In genomic region chr4:88406887-88407696, GRCm38 (mm10) we compare ENCODE assay signal across 8 mouse cellular contexts. TPM values are rescaled to one million over a fixed set of nuclear protein-coding genes. Genes with fewer than 3 reads are reported as not detected.
DNase-seq lines count a peak whose midpoint lies in the region; ATAC-seq lines count a peak whose summit lies in the region.

No protein-coding gene starts in this region.

- WGBS in forebrain, embryonic 11.5 days = 78% methylated on average over 4 of the region's 4 CpGs
- 48% methylated on average over 4 of the region's 4 CpGs for WGBS in hindbrain, embryonic 16.5 days

- peak; percentile 49 for DNase-seq in Muller cell, postnatal 12 days (ENCODE audit: inconsistent ontology term)
- peak; percentile 46 for DNase-seq in adrenal gland, postnatal 25 days
- peak; percentile 52 for DNase-seq in forebrain, embryonic 11.5 days (ENCODE audit: low spot score)
- peak; percentile 34 to 49 for DNase-seq in lung, postnatal 4 days
- peak; percentile 66 for DNase-seq in ovary, postnatal 36 days (ENCODE audit: low spot score)
- no peak for DNase-seq in thymus, postnatal 0 days (ENCODE audit: low spot score)
- DNase-seq in thymus, postnatal 14 days = no peak

- H3K9me3 ChIP-seq in forebrain, embryonic 11.5 days (ENCODE audit: control insufficient read depth, low read length) = no peaks in the 10 kb centered on the region
- H3K9me3 ChIP-seq in hindbrain, embryonic 16.5 days (ENCODE audit: control insufficient read depth, low read length) = no peaks in the 10 kb centered on the region

- no peak overlapping the region for H3K4me2 ChIP-seq in forebrain, embryonic 11.5 days (ENCODE audit: low read depth, low read length, severe bottlenecking)
- no peak overlapping the region for H3K4me2 ChIP-seq in hindbrain, embryonic 16.5 days (ENCODE audit: low read length)

- ATAC-seq in forebrain, embryonic 11.5 days (replicated peaks; ENCODE audit: low FRiP score) = peak; percentile 78
- ATAC-seq in hindbrain, embryonic 16.5 days = peak; percentile 99

- H3K27ac ChIP-seq in forebrain, embryonic 11.5 days (ENCODE audit: low read depth, low read length) = no peak overlapping the region
- H3K27ac ChIP-seq in hindbrain, embryonic 16.5 days (ENCODE audit: low read depth, low read length) = peak overlapping the region; percentile 56

- no peaks in the 10 kb centered on the region for H3K27me3 ChIP-seq in forebrain, embryonic 11.5 days (ENCODE audit: control insufficient read depth, insufficient read depth, low read length)
- H3K27me3 ChIP-seq in hindbrain, embryonic 16.5 days (replicated peaks; ENCODE audit: control insufficient read depth, insufficient read depth, low read length) = no peaks in the 10 kb centered on the region

- no peaks in the 10 kb centered on the region for H3K36me3 ChIP-seq in forebrain, embryonic 11.5 days (ENCODE audit: control insufficient read depth, insufficient read depth, low read length)
- H3K36me3 ChIP-seq in hindbrain, embryonic 16.5 days (ENCODE audit: control insufficient read depth, insufficient read depth, low read length) = peaks cover 4% of the 10 kb centered on the region; the same call in 1 of the 2 replicates

- no peak overlapping the region for H3K9ac ChIP-seq in forebrain, embryonic 11.5 days (ENCODE audit: low read length)
- no peak overlapping the region for H3K9ac ChIP-seq in hindbrain, embryonic 16.5 days (ENCODE audit: low read depth, low read length)

- no peaks in the 10 kb centered on the region for H3K4me1 ChIP-seq in forebrain, embryonic 11.5 days (replicated peaks; ENCODE audit: control insufficient read depth, insufficient read depth, low read length)
- peaks cover 6% of the 10 kb centered on the region for H3K4me1 ChIP-seq in hindbrain, embryonic 16.5 days (ENCODE audit: control insufficient read depth, insufficient read depth, low read depth, low read length)

- no peak overlapping the region for H3K4me3 ChIP-seq in forebrain, embryonic 11.5 days (ENCODE audit: low read depth, low read length)
- no peak overlapping the region for H3K4me3 ChIP-seq in hindbrain, embryonic 16.5 days (ENCODE audit: low read length)

RNA-seq across cellular contexts. Expression of gene Hacd4, which starts 31.6 kb away (rescaled TPM):
- 3.9 and 4.9 TPM in 2 replicates for total RNA-seq in adrenal gland, postnatal 25 days (2021)
- 3.1 and 3.8 TPM in 2 replicates for polyA plus RNA-seq in forebrain, embryonic 11.5 days (2014; fragmentation: Nextera tagmentation; extraction: Ambion mirVana)
- polyA plus RNA-seq in hindbrain, embryonic 16.5 days (2015; fragmentation: Nextera tagmentation; extraction: Ambion mirVana) = 4.2 and 4.8 TPM in 2 replicates
- polyA plus RNA-seq in thymus, postnatal 0 days (2015; fragmentation: Nextera tagmentation; extraction: Ambion mirVana) = 2.3 and 2.4 TPM in 2 replicates

Comparison
In these comparisons a context has a peak if more than half of its experiments do, and no peak if none do; other contexts are left out.
1. DNase-seq: peak in Muller cell, postnatal 12 days (single experiment), adrenal gland, postnatal 25 days (single experiment), forebrain, embryonic 11.5 days (single experiment), lung, postnatal 4 days (2 of 2) and ovary, postnatal 36 days (single experiment); none in thymus, postnatal 0 days (single experiment) and thymus, postnatal 14 days (single experiment).